Mouse (Mus musculus) lung, adult 2 months (tissue): ENCODE results near the gene Irgc1.

Experiments
- CTCF ChIP-seq: fragments of 200-500 bp; IDR thresholded peaks from 2 replicates; pipeline ENCODE4 v1.5.1; 2011; ENCODE audit warnings: mild to moderate bottlenecking, low read length, control low read depth; ENCODE audit not compliant: insufficient read depth
- POLR2A ChIP-seq: fragments of 200-500 bp; IDR thresholded peaks from 2 replicates; pipeline ENCODE4 v1.6.1; 2011; ENCODE audit warnings: low read depth, mild to moderate bottlenecking, control low read depth, low read length, borderline replicate concordance; ENCODE audit errors: extremely low read depth

- TF ChIP-seq CTCF: no peak
- no peak for TF ChIP-seq POLR2A
Measured at GRCm38 (mm10) chr7:24422251-24422650, 29.8 kb downstream of the Irgc1 start.
